Mouse (Mus musculus): ENCODE measurements around the gene Creb3l4.

Gene Creb3l4

GRCm38 (mm10) chr3:90190859-90191510 is 52.3 kb downstream of the Creb3l4 start:
- no peak for DNase-seq (ENCODE audit: low read depth, low spot score)

Data from embryo, embryonic 11.5 days (tissue).